Mouse (Mus musculus) liver, postnatal 0 days (tissue): Measurements from ENCODE around the gene Gm49776. TPM values are rescaled to one million over a fixed set of nuclear protein-coding genes. Genes with fewer than 3 reads are reported as not detected.
A peak's percentile ranks its signal among the peaks of the same experiment; 100 is the strongest.

Experiments
- ATAC-seq: fragments of 200-750 bp; cut with Nextera tagmentation; 2 replicates; pipeline ENCODE4 v1.8.0; 2017; ENCODE audit warnings: mild to moderate bottlenecking, moderate library complexity
- DNase-seq: peaks from one replicate; pipeline ENCODE4 v3.0.0-alpha.2; 2016
- H3K27ac ChIP-seq: fragments of 300-500 bp; sonication (generic); 2 replicates; pipeline ENCODE4 v1.5.1; 2014; ENCODE audit warnings: antibody characterized with exemption, moderate library complexity, mild to moderate bottlenecking, low read depth
- H3K27me3 ChIP-seq: fragments of 300-500 bp; sonication (generic); 2 replicates; pipeline ENCODE4 v1.6.1; 2014; ENCODE audit warnings: low read length, control low read depth, mixed read lengths; ENCODE audit not compliant: insufficient read depth
- H3K36me3 ChIP-seq: fragments of 300-500 bp; sonication (generic); replicated peaks from 2 replicates; pipeline ENCODE4 v1.6.1; 2014; ENCODE audit warnings: mild to moderate bottlenecking, control low read depth, low read length, moderate library complexity, mixed read lengths; ENCODE audit not compliant: insufficient read depth
- H3K4me1 ChIP-seq: fragments of 300-500 bp; sonication (generic); 2 replicates; pipeline ENCODE4 v1.6.1; 2014; ENCODE audit warnings: antibody characterized with exemption, mild to moderate bottlenecking, control low read depth; ENCODE audit not compliant: insufficient read depth
- H3K4me2 ChIP-seq: fragments of 300-500 bp; sonication (generic); 2 replicates; pipeline ENCODE4 v1.6.1; 2014; ENCODE audit warnings: low read depth, mild to moderate bottlenecking, low read length, moderate library complexity, mixed read lengths
- H3K4me3 ChIP-seq: fragments of 300-500 bp; sonication (generic); 2 replicates; pipeline ENCODE4 v1.5.1; 2014; ENCODE audit warnings: low read depth, low read length
- H3K9ac ChIP-seq: fragments of 300-500 bp; sonication (generic); replicated peaks from 2 replicates; pipeline ENCODE4 v1.6.1; 2014; ENCODE audit warnings: mild to moderate bottlenecking, moderate library complexity
- H3K9me3 ChIP-seq: fragments of 300-500 bp; sonication (generic); 2 replicates; pipeline ENCODE4 v1.6.1; 2016; ENCODE audit warnings: mild to moderate bottlenecking, control low read depth, low read length, mixed read lengths
- CTCF ChIP-seq: sonication (generic); IDR thresholded peaks from 2 replicates; pipeline ENCODE4 v1.5.1; 2016; ENCODE audit warnings: antibody characterized with exemption, low read depth
- EP300 ChIP-seq: IDR thresholded peaks from 2 replicates; pipeline ENCODE4 v1.6.1; 2016; ENCODE audit warnings: antibody characterized with exemption, low read depth, mild to moderate bottlenecking
- WGBS: fragments of 180-500 bp; shearing (Covaris S2); extraction: QIAGEN DNeasy Blood & Tissue Kit; methylation state at CpG from one replicate; pipeline ENCODE4 v1.1.7; 2014; ENCODE audit not compliant: insufficient replicate concordance; 5-methylcytosine and 5-hydroxymethylcytosine counted together
- polyA plus RNA-seq: library from polyadenylated mRNA; unstranded; fragments of >200 nt; fragmentation: Nextera tagmentation; extraction: Ambion mirVana; gene quantifications from 2 replicates; pipeline ENCODE4 v1.2.1, GENCODE M21; 2015

Gene Gm49776
- polyA plus RNA-seq, 1 experiment from 2014 or later, result not detected

DNA sequence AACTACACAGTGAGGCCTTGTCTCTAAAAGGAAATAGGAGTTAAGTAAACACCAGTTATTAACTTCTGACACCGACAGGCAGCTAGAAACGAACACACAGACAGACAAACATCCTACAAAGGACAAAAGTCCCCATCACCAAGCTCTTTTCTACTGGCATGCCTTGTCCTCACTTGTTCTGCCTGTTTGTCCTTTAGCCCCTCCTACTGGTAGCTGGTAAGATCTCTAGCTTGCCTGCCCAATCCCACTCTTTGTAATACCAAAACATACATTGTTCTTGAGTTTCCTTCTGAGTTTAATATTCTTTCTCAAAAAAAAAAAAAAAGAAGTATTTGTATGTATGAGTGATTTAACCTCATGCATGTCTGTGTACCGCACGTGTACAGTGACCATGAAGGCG, 10.1 kb upstream of the Gm49776 start:
- no peak for DNase-seq
- Histone ChIP-seq H3K27ac (no peak overlapping the region), H3K4me3 (no peak overlapping the region), H3K27me3 (no peaks in the 10 kb centered on the region), H3K9ac (no peak overlapping the region), H3K36me3 (peaks cover 83% of the 10 kb centered on the region), H3K9me3 (no peaks in the 10 kb centered on the region), H3K4me1 (no peaks in the 10 kb centered on the region), H3K4me2 (no peak overlapping the region)
- ATAC-seq, result no peak
- WGBS, result 89% methylated on average over 5 of the region's 5 CpGs
- TF ChIP-seq EP300 (no peak), CTCF (peak; percentile 54)

DNA sequence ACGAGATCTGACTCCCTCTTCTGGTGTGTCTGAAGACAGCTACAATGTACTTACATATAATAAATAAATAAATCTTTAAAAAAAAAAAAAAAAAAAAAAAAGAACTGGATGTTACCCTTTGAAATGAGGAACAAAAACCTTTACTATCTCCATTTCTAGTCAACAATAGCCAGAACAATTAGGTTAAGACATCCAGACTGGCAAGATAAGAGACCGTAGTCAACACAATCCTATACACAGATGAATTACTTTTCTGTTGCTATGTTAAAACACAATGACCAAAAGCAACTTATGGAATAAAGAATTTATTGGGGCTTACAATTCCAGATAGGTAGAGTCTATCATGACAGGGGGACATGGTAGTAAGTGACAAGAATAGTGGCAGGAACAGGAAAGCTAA, 6.9 kb upstream of the Gm49776 start:
- DNase-seq (no peak), ATAC-seq (no peak)
- Histone ChIP-seq H3K36me3 (peaks cover 73% of the 10 kb centered on the region), H3K27ac (no peak overlapping the region), H3K4me1 (no peaks in the 10 kb centered on the region), H3K9me3 (no peaks in the 10 kb centered on the region), H3K27me3 (no peaks in the 10 kb centered on the region), H3K4me2 (no peak overlapping the region), H3K9ac (no peak overlapping the region), H3K4me3 (no peak overlapping the region)
- TF ChIP-seq EP300 (no peak), CTCF (no peak)
- 62% methylated on average over 2 of the region's 2 CpGs for WGBS

DNA sequence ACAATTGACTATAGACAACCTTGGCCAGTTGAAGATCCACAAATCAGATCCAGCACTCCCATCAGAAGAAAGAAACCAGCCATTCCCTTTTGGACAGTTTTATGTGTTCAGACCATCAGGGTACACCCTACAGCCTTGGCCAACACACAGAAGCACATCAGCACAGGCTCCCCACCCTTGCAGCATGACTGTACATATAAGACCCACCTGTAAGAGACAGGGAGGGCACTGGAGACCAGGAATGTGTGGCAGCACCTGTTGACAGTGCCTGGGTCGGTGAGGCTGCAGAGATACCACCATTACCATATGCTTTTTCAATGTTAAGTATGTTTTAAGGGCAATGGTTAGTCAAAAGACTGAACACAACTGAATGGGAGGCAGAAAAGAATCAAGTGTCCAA, 4.3 kb downstream of the Gm49776 start:
- H3K9me3 ChIP-seq, result no peaks in the 10 kb centered on the region
- no peak overlapping the region for H3K9ac ChIP-seq
- H3K36me3 ChIP-seq, result peaks cover 74% of the 10 kb centered on the region
- 76% methylated on average over 1 of the region's 1 CpGs for WGBS
- H3K4me1 ChIP-seq, result peaks cover 17% of the 10 kb centered on the region
- no peak for DNase-seq
- no peak overlapping the region for H3K4me3 ChIP-seq
- TF ChIP-seq EP300 (no peak), CTCF (no peak)
- no peak for ATAC-seq
- no peaks in the 10 kb centered on the region for H3K27me3 ChIP-seq
- H3K27ac ChIP-seq, result no peak overlapping the region
- H3K4me2 ChIP-seq, result no peak overlapping the region

DNA sequence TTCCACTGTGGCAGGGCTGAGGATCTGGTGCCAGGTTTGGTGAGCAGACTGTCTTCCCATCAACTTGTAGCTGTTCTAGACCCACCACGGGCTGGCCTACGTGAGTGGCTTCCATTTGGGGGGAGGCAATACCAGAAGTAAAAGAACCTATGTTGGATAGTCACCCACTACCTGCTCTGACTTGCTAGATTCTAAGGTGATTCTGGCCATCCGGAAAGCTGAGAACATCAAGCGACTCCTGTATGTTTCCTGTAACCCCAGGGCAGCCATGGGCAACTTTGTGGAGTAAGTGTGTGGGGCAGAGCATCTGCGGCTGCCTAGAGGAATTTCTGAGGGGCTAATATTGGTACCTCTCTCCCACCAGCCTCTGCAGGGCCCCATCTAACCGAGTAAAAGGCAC, 5.4 kb downstream of the Gm49776 start:
- H3K4me2 ChIP-seq, result no peak overlapping the region
- H3K27me3 ChIP-seq, result no peaks in the 10 kb centered on the region
- ATAC-seq (no peak), DNase-seq (no peak)
- H3K27ac ChIP-seq, result no peak overlapping the region
- H3K9ac ChIP-seq, result no peak overlapping the region
- TF ChIP-seq CTCF, result no peak
- TF ChIP-seq EP300, result no peak
- peaks cover 17% of the 10 kb centered on the region for H3K4me1 ChIP-seq
- H3K36me3 ChIP-seq, result peaks cover 65% of the 10 kb centered on the region
- H3K9me3 ChIP-seq, result no peaks in the 10 kb centered on the region
- no peak overlapping the region for H3K4me3 ChIP-seq
- WGBS, result 78% methylated on average over 6 of the region's 6 CpGs

DNA sequence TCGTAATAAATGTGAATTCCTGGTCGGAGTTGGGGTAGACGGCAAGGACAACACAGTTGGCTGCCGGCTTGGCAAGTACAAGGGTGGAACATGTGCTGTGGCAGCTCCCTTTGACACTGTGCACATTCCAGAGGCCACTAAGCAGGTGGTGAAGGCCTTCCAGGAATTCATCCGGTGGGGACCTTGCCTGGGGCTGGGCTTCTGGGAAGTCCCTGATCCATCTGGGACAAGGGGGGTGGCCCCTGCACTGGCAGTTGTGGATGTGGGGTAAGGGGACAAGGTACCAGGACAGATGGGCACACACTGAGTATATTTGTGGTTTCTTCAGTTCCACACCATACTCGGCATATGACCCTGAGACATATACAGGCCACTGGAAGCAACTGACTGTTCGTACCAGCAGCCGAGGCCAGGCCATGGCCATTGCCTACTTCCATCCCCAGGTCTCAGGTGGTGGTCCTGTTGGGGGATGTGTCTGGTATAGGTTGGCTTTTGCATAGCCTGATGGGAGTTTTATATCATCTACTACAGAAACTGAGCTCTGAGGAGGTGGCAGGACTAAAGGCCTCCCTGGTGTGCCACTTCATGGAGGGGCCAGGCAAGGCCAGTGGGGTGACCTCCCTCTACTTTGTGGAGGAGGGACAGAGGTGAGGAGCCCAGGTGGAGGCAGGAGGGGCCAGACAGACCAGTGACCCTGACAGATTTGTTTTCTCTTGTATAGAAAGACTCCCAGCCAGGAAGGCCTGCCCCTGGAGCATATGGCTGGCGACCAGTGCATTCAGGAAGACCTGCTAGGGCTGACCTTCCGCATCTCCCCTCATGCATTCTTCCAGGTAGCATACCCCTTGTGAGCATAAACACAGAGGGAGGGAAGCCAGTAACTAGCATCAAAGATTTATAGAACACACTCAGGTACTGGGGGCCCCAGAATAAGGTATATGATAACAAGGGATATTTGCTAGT, 7.0 kb downstream of the Gm49776 start:
- Histone ChIP-seq H3K27ac (no peak overlapping the region), H3K27me3 (no peaks in the 10 kb centered on the region), H3K4me3 (no peak overlapping the region), H3K9me3 (no peaks in the 10 kb centered on the region), H3K36me3 (peaks cover 54% of the 10 kb centered on the region), H3K4me1 (peaks cover 27% of the 10 kb centered on the region), H3K4me2 (peak overlapping the region; percentile 83), H3K9ac (peak overlapping the region; percentile 86; the same call in 1 of the 2 replicates)
- DNase-seq (no peak), ATAC-seq (no peak)
- 72% methylated on average over 10 of the region's 10 CpGs for WGBS
- TF ChIP-seq EP300 (no peak), CTCF (no peak)

DNA sequence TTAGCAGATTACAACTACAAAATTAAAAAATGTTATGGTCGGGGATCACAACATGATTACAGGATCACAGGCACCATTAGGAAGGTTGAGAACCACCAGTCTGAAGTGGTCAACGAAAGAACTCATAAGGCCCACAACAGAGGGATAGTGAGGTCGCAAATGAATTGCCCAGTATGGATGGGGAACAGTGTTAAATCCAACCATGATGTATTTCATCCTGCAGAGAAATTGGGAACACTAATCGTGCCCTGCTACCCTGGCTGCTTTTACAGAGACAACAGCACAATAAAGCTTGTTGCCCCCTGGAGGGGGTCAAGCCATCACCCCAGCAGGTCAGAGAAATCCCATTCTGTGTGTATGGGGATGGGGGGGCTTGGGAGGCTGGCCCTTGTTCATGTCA, 7.9 kb downstream of the Gm49776 start:
- Histone ChIP-seq H3K27ac (no peak overlapping the region), H3K36me3 (peaks cover 53% of the 10 kb centered on the region), H3K9me3 (no peaks in the 10 kb centered on the region), H3K4me3 (peak overlapping the region; percentile 83), H3K27me3 (no peaks in the 10 kb centered on the region), H3K9ac (peak overlapping the region; percentile 86), H3K4me2 (peak overlapping the region; percentile 83), H3K4me1 (peaks cover 27% of the 10 kb centered on the region)
- no peak for ATAC-seq
- TF ChIP-seq CTCF, result no peak
- TF ChIP-seq EP300, result no peak
- WGBS, result 59% methylated on average over 4 of the region's 4 CpGs
- no peak for DNase-seq
